Mouse (Mus musculus): ENCODE measurements around the gene Rsbn1. TPM values are rescaled to one million over a fixed set of nuclear protein-coding genes. Genes with fewer than 3 reads are reported as not detected.

Rsbn1 gene
- total RNA-seq, 2 experiments from 2014 or later = 8.6 to 9.0 TPM

Other genes with a start within 250 kb of the Rsbn1 start
- 1 to 10 TPM; 5.2 to 6.0 TPM for gene Olfml3, start 176.1 kb upstream of the Rsbn1 start, total RNA-seq (2021)
- not detected for gene Gm10964, start 174.8 kb upstream of the Rsbn1 start, total RNA-seq (2021)
- 100 to 1,000 TPM; 100 to 114 TPM for gene Hipk1, start 122.6 kb upstream of the Rsbn1 start, total RNA-seq (2021)
- 1 to 10 TPM; 6.5 to 9.2 TPM for gene Dclre1b, start 104.7 kb upstream of the Rsbn1 start, total RNA-seq (2021)
- gene Ap4b1, start 104.6 kb upstream of the Rsbn1 start, total RNA-seq (2021) = 10 to 100 TPM; 12.4 to 14.0 TPM
- gene Gm43064, start 104.5 kb upstream of the Rsbn1 start, total RNA-seq (2021) = not detected
- not detected for gene Bcl2l15, start 81.5 kb upstream of the Rsbn1 start, total RNA-seq (2021)
- gene Ptpn22, start 54.3 kb upstream of the Rsbn1 start, total RNA-seq (2021) = under 1 TPM; 0.61 to 0.62 TPM
- 1 to 10 TPM; 7.3 to 7.6 TPM for gene Phtf1, start 54.0 kb downstream of the Rsbn1 start, total RNA-seq (2021)